Mouse (Mus musculus) R1 (cell line): ENCODE results near the gene Sema4d.

ENCODE experiments used
- DNase-seq: peaks from one replicate; pipeline ENCODE4 v3.0.0-alpha.2; 2018; ENCODE audit warnings: low read depth, low spot score

Sema4d gene

GRCm38 (mm10) chr13:51642171-51642778 is 151.3 kb downstream of the Sema4d start:
- no peak for DNase-seq

DNA sequence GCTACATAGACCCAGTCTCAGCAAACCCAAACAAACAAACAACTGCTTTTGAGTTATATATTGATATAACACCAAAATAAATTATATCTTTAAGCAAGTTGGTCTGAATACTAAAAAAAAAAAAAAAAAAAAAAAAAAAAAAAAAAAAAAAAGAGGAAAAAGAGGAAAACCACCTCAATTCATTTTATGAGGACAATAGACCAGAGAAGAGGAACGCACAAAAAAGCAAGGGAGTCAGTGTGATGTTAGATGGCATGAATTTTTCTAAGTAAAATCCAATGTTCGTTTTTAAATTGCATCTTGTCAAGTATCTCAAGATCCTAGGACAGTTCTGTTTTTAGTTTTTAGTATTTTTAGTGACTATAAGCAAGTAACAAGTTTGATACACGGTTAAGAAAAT is 152.1 kb downstream of the Sema4d start:
- no peak for DNase-seq

DNA sequence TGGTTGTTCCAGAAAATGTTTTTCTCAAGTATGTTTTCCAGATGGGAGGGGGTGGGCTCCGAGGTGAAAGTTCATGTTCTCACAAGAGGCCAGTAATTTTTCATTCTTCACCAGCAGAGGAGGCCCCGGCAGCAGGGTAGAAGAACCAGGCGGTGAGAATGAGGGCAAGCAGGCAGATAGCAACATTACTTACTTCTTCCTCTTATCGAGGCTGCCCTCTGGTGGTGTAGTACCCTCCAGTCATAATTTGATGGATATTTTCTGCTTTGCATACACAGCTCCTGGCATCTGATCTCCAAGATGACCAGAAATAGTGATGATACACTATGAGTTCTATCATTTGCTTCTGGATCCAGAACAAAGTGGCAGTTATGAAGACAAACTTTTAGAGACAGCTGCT is 154.6 kb downstream of the Sema4d start:
- peak; percentile 80 for DNase-seq
